Mouse (Mus musculus) hindbrain, embryonic 12.5 days (tissue): Measurements from ENCODE around the gene Fam166a. TPM values are rescaled to one million over a fixed set of nuclear protein-coding genes. Genes with fewer than 3 reads are reported as not detected.

Experiments
- ATAC-seq: fragments of 200-750 bp; cut with Nextera tagmentation; 2 replicates; pipeline ENCODE4 v1.8.0; 2017; ENCODE audit warnings: moderate TSS enrichment; ENCODE audit not compliant: low FRiP score
- H3K27ac ChIP-seq: fragments of 300-500 bp; sonication (generic); 2 replicates; pipeline ENCODE4 v1.5.1; 2016; ENCODE audit warnings: mild to moderate bottlenecking
- H3K27me3 ChIP-seq: fragments of 300-500 bp; sonication (generic); 2 replicates; pipeline ENCODE4 v1.6.1; 2016; ENCODE audit warnings: mild to moderate bottlenecking
- H3K36me3 ChIP-seq: fragments of 300-500 bp; sonication (generic); 2 replicates; pipeline ENCODE4 v1.6.1; 2016; ENCODE audit warnings: mild to moderate bottlenecking
- H3K4me1 ChIP-seq: fragments of 300-500 bp; sonication (generic); 2 replicates; pipeline ENCODE4 v1.6.1; 2016
- H3K4me2 ChIP-seq: fragments of 300-500 bp; sonication (generic); replicated peaks from 2 replicates; pipeline ENCODE4 v1.6.1; 2016; ENCODE audit warnings: mild to moderate bottlenecking
- H3K4me3 ChIP-seq: fragments of 300-500 bp; sonication (generic); 2 replicates; pipeline ENCODE4 v1.5.1; 2016; ENCODE audit warnings: mild to moderate bottlenecking
- H3K9ac ChIP-seq: fragments of 300-500 bp; sonication (generic); 2 replicates; pipeline ENCODE4 v1.6.1; 2016; ENCODE audit warnings: mild to moderate bottlenecking, moderate library complexity
- H3K9me3 ChIP-seq: fragments of 300-500 bp; sonication (generic); replicated peaks from 2 replicates; pipeline ENCODE4 v1.6.1; 2016; ENCODE audit warnings: mild to moderate bottlenecking
- WGBS: fragments of 180-500 bp; shearing (Covaris S2); methylation state at CpG from one replicate; pipeline ENCODE4 v1.1.7; 2016; 5-methylcytosine and 5-hydroxymethylcytosine counted together
- polyA plus RNA-seq: library from polyadenylated mRNA; unstranded; fragments of >200 nt; fragmentation: Nextera tagmentation; extraction: Ambion mirVana; gene quantifications from 2 replicates; pipeline ENCODE4 v1.2.1, GENCODE M21; 2016

Gene Fam166a
- polyA plus RNA-seq, 1 experiment from 2014 or later: 0.19 TPM

DNA sequence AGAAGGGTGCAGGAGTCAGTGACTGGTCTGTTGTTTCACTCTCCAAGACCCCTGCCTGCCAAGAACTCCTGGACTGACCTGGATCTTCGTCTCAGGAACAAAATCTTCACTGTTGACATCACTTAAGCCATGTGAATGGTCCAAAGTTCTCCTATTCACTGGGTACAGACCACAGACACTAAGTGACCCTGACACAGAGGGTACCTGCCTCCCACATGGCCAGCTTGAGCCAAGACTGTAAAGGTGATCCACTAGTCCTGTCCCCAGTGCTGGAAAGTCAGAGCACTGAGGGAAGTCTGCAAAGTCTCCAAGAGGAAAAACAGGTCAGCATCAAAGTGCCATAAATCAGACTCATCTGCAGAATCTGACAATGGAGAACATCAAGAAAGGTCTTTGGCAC lies 11.0 kb upstream of the Fam166a start:
- 90% methylated on average over 1 of the region's 1 CpGs for WGBS
- Histone ChIP-seq H3K4me2 (no peak overlapping the region), H3K36me3 (peaks cover 47% of the 10 kb centered on the region), H3K27me3 (no peaks in the 10 kb centered on the region), H3K9ac (no peak overlapping the region), H3K27ac (no peak overlapping the region), H3K9me3 (no peaks in the 10 kb centered on the region), H3K4me3 (no peak overlapping the region), H3K4me1 (peaks cover 24% of the 10 kb centered on the region)
- ATAC-seq: no peak

DNA sequence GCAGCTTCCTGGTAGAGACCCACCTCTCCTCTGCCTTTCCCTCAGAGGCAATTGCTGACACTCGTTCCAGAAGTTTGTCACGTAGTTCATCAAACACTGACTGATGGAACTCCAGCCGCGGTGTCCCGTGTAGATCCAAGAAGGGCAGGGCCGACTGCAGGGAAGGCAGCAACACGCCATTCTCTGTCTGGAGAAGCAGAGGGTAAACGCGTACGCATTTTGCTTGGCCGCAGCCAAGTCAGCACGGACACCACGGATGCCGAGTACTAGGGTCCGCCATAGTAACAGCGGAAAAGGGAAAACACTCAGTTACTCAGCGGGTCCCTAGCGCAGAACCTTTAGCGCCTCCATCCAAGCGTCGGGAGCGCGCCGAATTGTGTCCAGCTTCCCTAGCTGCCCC lies 7.9 kb upstream of the Fam166a start:
- peaks cover 24% of the 10 kb centered on the region for H3K4me1 ChIP-seq
- under 1% methylated on average over 24 of the region's 24 CpGs for WGBS
- H3K27ac ChIP-seq: peak overlapping the region; percentile 86
- peak overlapping the region; percentile 68 for H3K4me3 ChIP-seq
- peaks cover 9% of the 10 kb centered on the region; the same call in 1 of the 2 replicates for H3K27me3 ChIP-seq
- peaks cover 16% of the 10 kb centered on the region for H3K36me3 ChIP-seq
- peak; percentile 61 for ATAC-seq
- H3K9ac ChIP-seq: peak overlapping the region; percentile 84
- H3K9me3 ChIP-seq: no peaks in the 10 kb centered on the region
- H3K4me2 ChIP-seq: peak overlapping the region; percentile 95

DNA sequence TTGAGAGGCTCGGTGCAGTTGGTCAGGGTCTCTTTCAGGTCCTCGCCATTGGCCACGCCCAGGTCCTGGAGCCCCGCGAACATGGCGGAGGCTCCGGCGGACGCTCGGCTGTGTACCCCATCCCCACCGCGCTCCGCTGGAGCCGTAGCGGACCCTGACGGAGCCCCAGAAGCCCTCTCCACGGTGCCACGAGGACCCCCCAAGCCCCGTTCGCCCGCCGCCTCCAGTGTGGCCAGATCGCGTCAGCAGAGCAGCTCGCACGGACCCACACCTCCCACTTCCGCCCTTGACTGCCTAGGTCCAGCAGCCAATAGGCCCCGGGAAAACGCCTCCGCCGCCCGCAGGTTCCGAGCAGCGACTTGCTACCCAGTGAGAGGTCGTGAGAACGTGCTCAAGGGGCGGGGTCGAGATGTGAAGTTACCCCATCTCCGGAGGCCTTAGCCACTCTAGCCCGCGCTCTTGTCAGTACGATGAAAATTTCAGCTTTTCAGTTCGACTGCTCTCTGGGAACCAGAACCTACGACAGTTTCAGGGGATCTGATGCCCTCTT lies 7.3 kb upstream of the Fam166a start, which contains the start of gene Nelfb:
Gene Nelfb (minus strand): TSS at position 369 of the 550 bp plus-strand sequence.
- no peaks in the 10 kb centered on the region for H3K9me3 ChIP-seq
- H3K36me3 ChIP-seq: peaks cover 11% of the 10 kb centered on the region
- peaks cover 9% of the 10 kb centered on the region; the same call in 1 of the 2 replicates for H3K27me3 ChIP-seq
- under 1% methylated on average over 44 of the region's 44 CpGs for WGBS
- H3K4me2 ChIP-seq: peak within 1 kb of the TSS; percentile 95
- peak within 1 kb of the TSS; percentile 68 for H3K4me3 ChIP-seq
- ATAC-seq: peak; percentile 95
- peak within 1 kb of the TSS; percentile 84 for H3K9ac ChIP-seq
- peaks cover 24% of the 10 kb centered on the region for H3K4me1 ChIP-seq
- peak within 1 kb of the TSS; percentile 86 for H3K27ac ChIP-seq

DNA sequence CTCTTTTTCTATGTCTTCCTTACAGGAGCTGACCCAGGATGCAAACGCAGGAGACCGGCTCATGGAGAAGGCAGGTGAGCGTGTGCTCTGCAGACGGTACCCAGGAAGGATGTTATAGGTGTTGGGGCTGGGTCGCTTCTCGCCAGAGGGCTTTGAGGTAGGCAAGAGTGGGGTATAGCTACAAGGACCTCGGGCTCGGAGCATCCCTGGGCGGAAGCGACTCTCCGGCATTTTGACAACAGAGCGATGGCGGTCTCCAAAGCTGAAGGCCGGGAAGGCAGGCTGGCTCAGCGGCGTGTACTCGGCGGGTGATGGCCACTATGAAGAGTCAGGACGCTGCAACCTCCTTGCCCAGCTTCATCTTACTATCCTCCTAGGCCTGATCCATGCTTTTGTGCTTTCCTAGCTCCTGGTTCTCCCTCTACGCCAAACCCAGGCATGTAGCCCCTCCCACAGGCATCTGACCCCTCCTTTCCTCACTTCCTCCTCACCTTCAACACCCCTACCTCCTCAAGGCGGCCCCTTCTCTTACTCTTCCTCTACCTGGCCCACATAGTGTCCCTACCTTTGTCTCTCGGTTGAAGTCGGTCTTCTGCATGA lies 5.2 kb upstream of the Fam166a start:
- WGBS: 62% methylated on average over 23 of the region's 23 CpGs
- Histone ChIP-seq H3K27me3 (peaks cover 9% of the 10 kb centered on the region; the same call in 1 of the 2 replicates), H3K9ac (no peak overlapping the region; the same call in 1 of the 2 replicates), H3K4me1 (peaks cover 24% of the 10 kb centered on the region), H3K4me3 (no peak overlapping the region), H3K4me2 (no peak overlapping the region), H3K9me3 (no peaks in the 10 kb centered on the region), H3K27ac (no peak overlapping the region), H3K36me3 (no peaks in the 10 kb centered on the region)
- no peak for ATAC-seq

DNA sequence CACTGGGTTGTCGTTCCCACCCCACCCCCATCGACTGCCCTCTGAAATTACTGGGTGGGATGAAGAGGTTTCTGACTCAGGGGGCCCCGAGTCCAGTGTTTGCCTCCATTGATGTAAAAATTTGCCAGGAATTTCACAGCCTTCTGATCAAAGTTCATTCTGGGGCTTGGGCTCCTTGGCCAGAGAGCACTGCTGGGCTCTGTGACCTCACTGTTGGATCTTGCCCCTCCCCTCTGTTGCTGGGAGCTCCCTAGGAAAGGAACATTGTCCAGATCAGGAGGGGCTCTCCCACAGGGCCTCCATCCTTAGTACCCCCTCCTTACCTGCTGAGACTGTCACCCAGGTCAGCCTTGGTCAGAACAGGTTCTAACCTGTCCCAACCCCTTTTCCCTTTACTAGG lies 4.1 kb upstream of the Fam166a start, which contains the start of gene Stpg3:
Gene Stpg3 (minus strand): TSS at position 194 of the 400 bp plus-strand sequence.
- no peak within 1 kb of the TSS; the same call in 1 of the 2 replicates for H3K9ac ChIP-seq
- ATAC-seq: no peak

DNA sequence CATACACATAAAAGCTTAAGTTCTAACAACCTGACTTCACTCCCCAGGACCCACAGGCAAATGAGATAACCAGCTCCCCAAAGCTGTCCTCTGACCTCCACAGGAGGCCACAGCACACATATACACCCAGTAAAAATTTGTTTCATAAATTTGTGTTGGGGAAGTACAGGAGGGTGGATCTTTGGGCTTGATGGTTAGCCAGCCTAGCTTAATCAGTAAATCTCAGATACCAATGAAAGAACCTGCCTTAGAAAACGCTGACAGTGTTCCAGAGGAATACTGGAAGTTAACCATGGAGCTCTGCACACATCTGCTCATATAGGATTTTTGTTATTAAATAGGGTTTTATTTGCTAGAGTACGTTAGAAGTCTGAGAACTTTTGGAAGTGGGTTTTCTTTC lies 879 bp upstream of the Fam166a start:
- H3K4me1 ChIP-seq: peaks cover 3% of the 10 kb centered on the region; the same call in 1 of the 2 replicates
- no peaks in the 10 kb centered on the region for H3K9me3 ChIP-seq
- no peak overlapping the region for H3K9ac ChIP-seq
- 67% methylated on average over 2 of the region's 2 CpGs for WGBS
- H3K27ac ChIP-seq: no peak overlapping the region
- peaks cover 9% of the 10 kb centered on the region; the same call in 1 of the 2 replicates for H3K27me3 ChIP-seq
- H3K4me3 ChIP-seq: no peak overlapping the region
- H3K36me3 ChIP-seq: peaks cover 5% of the 10 kb centered on the region
- H3K4me2 ChIP-seq: no peak overlapping the region
- no peak for ATAC-seq

More for the DNA sequence above, 4.1 kb upstream of the Fam166a start, which contains the start of gene Stpg3:
- Histone ChIP-seq H3K4me3 (no peak within 1 kb of the TSS), H3K27me3 (peaks cover 9% of the 10 kb centered on the region; the same call in 1 of the 2 replicates), H3K9me3 (no peaks in the 10 kb centered on the region), H3K4me1 (peaks cover 17% of the 10 kb centered on the region), H3K4me2 (no peak within 1 kb of the TSS), H3K27ac (no peak within 1 kb of the TSS), H3K36me3 (no peaks in the 10 kb centered on the region)
- WGBS: 71% methylated on average over 3 of the region's 3 CpGs

DNA sequence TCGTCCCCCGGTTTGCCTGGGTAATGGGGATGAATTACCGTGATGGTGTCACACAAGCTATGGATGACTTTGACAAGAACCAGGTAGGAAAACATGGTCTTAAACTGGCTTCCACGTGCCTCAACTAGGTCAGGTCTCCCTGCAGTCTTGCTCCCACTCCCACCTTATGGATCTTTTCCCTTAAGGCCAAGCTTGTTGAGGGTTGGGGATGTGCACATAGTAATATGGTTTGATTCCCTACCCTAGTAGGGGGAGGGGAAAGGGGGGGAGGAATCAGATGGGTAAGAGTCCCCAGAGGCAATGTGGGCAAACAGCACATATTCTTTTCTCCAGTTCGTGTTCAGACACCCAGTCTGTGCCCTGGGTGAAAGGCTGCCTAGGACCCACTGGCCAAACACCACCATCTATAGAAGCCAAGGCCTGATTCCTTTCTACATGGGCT lies 2.8 kb downstream of the Fam166a start:
- Histone ChIP-seq H3K9me3 (no peaks in the 10 kb centered on the region), H3K4me1 (peaks cover 16% of the 10 kb centered on the region), H3K9ac (no peak overlapping the region), H3K4me3 (no peak overlapping the region), H3K27me3 (no peaks in the 10 kb centered on the region), H3K4me2 (no peak overlapping the region), H3K36me3 (peaks cover 5% of the 10 kb centered on the region), H3K27ac (no peak overlapping the region)
- 75% methylated on average over 5 of the region's 5 CpGs for WGBS
- ATAC-seq: no peak

DNA sequence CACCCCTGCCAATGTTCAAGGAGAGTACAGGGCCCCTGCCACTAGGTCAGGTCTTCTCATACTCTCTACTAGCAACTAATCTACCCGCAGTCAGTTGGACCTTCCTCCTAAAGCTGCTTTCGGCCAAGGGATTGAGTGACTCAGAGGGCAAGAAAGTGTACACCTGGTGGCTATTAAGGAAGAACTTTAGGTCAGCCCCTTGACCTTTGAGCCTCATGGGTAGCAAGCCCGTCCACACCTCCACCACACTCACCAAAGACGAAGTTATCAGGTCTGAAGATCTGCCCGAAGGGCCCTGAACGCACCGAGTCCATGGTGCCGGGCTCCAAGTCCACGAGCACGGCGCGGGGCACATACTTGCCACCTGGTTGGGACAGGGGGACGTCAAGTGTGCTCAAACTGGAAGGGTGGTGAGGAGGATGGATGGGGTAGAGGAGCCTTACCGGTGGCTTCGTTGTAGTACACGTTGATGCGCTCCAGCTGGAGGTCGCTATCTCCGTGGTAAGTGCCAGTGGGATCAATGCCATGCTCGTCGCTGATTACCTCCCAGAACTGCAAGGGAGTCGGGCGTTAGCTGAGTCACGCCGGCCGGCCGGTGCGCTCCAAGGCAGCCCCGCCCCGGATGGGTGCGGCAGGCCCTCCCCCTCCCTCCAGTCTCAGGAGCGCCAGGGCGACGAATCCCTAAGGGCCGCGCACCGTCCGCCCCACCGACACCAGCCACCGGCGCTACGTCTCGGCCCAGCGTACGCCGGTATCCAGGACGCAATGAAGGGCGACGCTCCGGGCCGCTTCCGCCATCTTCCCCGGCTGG lies 5.3 kb downstream of the Fam166a start:
- H3K4me3 ChIP-seq: peak overlapping the region; percentile 72
- no peaks in the 10 kb centered on the region for H3K9me3 ChIP-seq
- H3K9ac ChIP-seq: peak overlapping the region; percentile 84
- peaks cover 22% of the 10 kb centered on the region for H3K4me1 ChIP-seq
- H3K4me2 ChIP-seq: peak overlapping the region; percentile 81
- no peaks in the 10 kb centered on the region for H3K27me3 ChIP-seq
- peak overlapping the region; percentile 91 for H3K27ac ChIP-seq
- WGBS: 2% methylated on average over 45 of the region's 53 CpGs
- H3K36me3 ChIP-seq: peaks cover 5% of the 10 kb centered on the region
- ATAC-seq: peak; percentile 57

DNA sequence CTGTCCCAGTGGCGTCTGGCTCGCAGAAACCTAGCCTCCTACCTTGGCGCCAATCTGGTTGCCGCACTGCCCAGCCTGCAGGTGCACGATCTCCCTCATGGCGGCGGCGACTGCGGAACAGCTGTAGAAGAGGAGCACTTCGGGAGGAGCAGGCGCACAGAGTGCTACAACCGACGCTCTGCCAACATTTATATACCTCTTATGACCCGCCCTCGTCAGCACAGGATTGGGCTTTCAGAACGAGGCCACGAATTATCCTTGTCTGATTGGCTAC lies 5.9 kb downstream of the Fam166a start, which contains the start of gene Tubb4b:
Gene Tubb4b (minus strand): TSS at position 211 of the 274 bp plus-strand sequence.
- Histone ChIP-seq H3K9ac (peak within 1 kb of the TSS; percentile 84), H3K27me3 (0 out of 2 replicates have a peak, but pooled peaks cover 2% of the 10 kb centered on the region), H3K27ac (peak within 1 kb of the TSS; percentile 97), H3K4me1 (peaks cover 23% of the 10 kb centered on the region), H3K4me3 (peak within 1 kb of the TSS; percentile 72), H3K36me3 (peaks cover 5% of the 10 kb centered on the region), H3K9me3 (no peaks in the 10 kb centered on the region), H3K4me2 (peak within 1 kb of the TSS; percentile 81)
- ATAC-seq: no peak
- WGBS: 0% methylated on average over 17 of the region's 17 CpGs

DNA sequence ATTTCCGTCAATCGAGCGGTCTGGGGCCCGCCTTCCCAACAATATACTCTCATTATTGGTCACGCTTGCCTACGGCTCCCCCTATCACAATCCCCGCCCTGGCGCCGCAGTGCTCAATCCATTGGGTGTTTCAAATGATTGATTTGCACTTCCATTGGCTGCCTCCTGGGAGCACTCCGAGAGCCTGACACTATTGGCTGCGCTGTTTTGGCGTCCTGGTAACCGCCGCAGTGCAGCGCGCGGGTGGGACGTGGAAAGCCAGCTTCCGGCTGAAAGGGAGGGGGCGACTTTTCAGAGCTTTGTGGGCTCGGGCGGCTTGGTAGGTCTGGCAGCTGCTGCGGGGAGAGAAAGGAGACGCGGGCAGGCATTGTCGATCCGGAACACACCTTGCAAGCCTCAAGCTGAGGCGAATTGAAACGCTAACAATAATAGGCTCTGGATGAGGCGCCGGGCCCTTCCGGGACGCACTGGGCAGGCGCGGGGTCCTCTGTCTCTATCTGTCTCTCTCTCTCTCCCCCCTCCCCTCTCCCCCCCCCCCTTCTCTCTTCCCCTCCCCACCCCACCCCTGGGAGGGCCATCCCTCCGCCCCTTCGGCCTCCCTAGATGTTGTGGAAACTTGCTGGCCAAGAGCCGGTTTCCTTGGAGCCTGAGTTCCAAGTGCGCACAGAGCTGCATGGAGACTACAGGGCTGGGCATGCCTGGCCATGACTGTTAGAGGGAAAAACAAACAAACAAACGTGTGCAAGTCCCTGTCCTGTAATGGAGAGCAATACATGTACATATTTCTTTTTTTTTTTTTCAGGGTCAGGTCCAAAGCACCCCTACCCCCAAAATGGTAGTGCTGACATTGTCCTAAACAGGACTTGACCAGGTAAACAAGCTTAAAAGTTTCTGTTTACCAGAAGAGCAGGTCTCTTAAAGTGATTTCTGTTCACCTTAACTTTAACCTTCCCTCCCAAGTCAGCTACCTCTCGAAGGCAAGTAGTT lies 6.5 kb downstream of the Fam166a start:
- H3K4me1 ChIP-seq: peaks cover 23% of the 10 kb centered on the region
- WGBS: 2% methylated on average over 39 of the region's 41 CpGs
- H3K4me3 ChIP-seq: peak overlapping the region; percentile 72
- peak overlapping the region; percentile 97 for H3K27ac ChIP-seq
- ATAC-seq: peak; percentile 98
- peak overlapping the region; percentile 69 for H3K9ac ChIP-seq
- H3K36me3 ChIP-seq: peaks cover 5% of the 10 kb centered on the region
- H3K27me3 ChIP-seq: 0 out of 2 replicates have a peak, but pooled peaks cover 2% of the 10 kb centered on the region
- H3K4me2 ChIP-seq: peak overlapping the region; percentile 59
- no peaks in the 10 kb centered on the region for H3K9me3 ChIP-seq

DNA sequence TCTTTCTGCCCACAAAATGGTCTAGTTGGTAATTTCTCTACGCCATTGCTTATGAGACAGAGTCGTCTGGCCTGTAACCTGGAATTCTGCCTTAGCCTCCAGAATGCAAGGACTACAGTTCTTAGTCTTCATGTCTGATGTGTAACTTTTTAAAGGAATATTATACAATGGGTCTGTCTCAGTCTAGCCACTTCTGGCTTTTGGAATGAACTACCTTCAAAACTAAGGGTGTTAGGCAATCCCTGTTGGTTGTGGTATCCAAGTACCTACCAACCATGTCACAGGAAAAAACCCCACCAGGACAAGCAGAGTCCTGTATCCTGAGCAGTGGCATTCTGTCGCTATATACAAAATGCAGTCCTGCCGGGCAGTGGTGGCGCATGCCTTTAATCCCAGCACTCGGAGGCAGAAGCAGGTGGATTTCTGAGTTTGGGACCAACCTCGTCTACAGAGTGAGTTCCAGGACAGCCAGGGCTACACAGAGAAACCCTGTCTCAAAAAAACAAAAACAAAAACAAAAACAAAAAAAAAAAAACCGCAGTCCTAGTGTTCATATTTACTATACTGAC lies 7.3 kb downstream of the Fam166a start:
- Histone ChIP-seq H3K27ac (peak overlapping the region; percentile 97), H3K4me2 (peak overlapping the region; percentile 59), H3K4me1 (peaks cover 23% of the 10 kb centered on the region), H3K9me3 (no peaks in the 10 kb centered on the region), H3K36me3 (peaks cover 5% of the 10 kb centered on the region), H3K9ac (no peak overlapping the region), H3K27me3 (0 out of 2 replicates have a peak, but pooled peaks cover 2% of the 10 kb centered on the region), H3K4me3 (no peak overlapping the region; the same call in 1 of the 2 replicates)
- WGBS: 76% methylated on average over 8 of the region's 8 CpGs
- no peak for ATAC-seq
